Mouse (Mus musculus) spleen, adult 2 months (tissue): ENCODE measurements at regions not wholly inside any gene's neighbourhood (a gene's known extent, or its start where the extent isn't known, plus 50 kb on each side); places are given as distances from the start of the nearest gene placed in this dataset.

ENCODE experiments used
- DNase-seq, 2 experiments: peaks; one replicate each; pipeline versions ENCODE4 v3.0.0 to v3.0.0-alpha.2; 2012 to 2021; ENCODE audit warnings: low spot score in 2 of 2, low read depth in 1 of 2
- H3K27ac ChIP-seq: fragments of 200-500 bp; 2 replicates; pipeline ENCODE4 v1.5.1; 2012; ENCODE audit warnings: low read length, inconsistent platforms; ENCODE audit not compliant: insufficient read depth
- H3K27me3 ChIP-seq: fragments of 200-500 bp; 2 replicates; pipeline ENCODE4 v1.6.1; 2012; ENCODE audit warnings: mild to moderate bottlenecking, moderate library complexity, low read length, inconsistent platforms; ENCODE audit not compliant: control insufficient read depth, insufficient read depth
- H3K36me3 ChIP-seq: fragments of 200-500 bp; 2 replicates; pipeline ENCODE4 v1.6.1; 2012; ENCODE audit warnings: mild to moderate bottlenecking, low read length, inconsistent platforms; ENCODE audit not compliant: control insufficient read depth, insufficient read depth
- H3K4me1 ChIP-seq: fragments of 200-500 bp; 2 replicates; pipeline ENCODE4 v1.6.1; 2011; ENCODE audit warnings: inconsistent platforms; ENCODE audit not compliant: control insufficient read depth, insufficient read depth, insufficient read length
- H3K4me3 ChIP-seq: fragments of 200-500 bp; 2 replicates; pipeline ENCODE4 v1.5.1; 2011; ENCODE audit warnings: mild to moderate bottlenecking, inconsistent platforms; ENCODE audit not compliant: insufficient read depth, insufficient read length; ENCODE audit errors: extremely low read depth
- CTCF ChIP-seq: fragments of 200-500 bp; IDR thresholded peaks from 2 replicates; pipeline ENCODE4 v1.5.1; 2011; ENCODE audit warnings: mild to moderate bottlenecking, inconsistent platforms; ENCODE audit not compliant: insufficient read depth, insufficient read length, insufficient replicate concordance; ENCODE audit errors: extremely low read depth
- POLR2A ChIP-seq: fragments of 200-500 bp; IDR thresholded peaks from 2 replicates; pipeline ENCODE4 v1.6.1; 2011; ENCODE audit warnings: low read depth, low read length, inconsistent platforms
- WGBS: fragments of 180-500 bp; shearing (Covaris S2); methylation state at CpG from one replicate; pipeline ENCODE4 v1.1.7; 2018; 5-methylcytosine and 5-hydroxymethylcytosine counted together

DNA sequence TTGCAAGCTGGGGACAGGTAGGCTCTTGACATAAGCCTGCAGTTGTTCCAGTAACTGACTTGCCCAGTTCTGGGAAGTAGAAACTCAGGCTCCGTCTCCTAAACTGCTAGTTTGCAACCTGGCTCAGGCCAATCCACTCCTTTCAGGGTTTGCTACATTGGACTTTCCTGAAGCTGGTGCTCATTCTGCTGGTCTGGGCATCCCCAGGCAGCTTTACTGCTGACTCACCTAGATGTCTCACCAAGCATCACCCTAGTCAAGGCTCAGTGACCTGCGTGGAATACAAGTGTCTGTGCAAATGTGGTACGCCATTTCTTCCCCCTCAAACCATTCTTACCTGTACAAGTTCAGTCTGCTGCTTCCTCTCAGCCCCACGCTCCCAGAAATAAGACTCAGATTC lies 110.8 kb downstream of the Qrsl1 start:
- no peak overlapping the region for H3K27ac ChIP-seq
- H3K4me1 ChIP-seq, result peaks cover 15% of the 10 kb centered on the region; the same call in 1 of the 2 replicates
- H3K36me3 ChIP-seq, result no peaks in the 10 kb centered on the region
- no peak overlapping the region for H3K4me3 ChIP-seq
- no peak for DNase-seq
- TF ChIP-seq CTCF, result no peak
- no peak for TF ChIP-seq POLR2A
- no peaks in the 10 kb centered on the region for H3K27me3 ChIP-seq
- WGBS, result 85% methylated on average over 4 of the region's 4 CpGs

DNA sequence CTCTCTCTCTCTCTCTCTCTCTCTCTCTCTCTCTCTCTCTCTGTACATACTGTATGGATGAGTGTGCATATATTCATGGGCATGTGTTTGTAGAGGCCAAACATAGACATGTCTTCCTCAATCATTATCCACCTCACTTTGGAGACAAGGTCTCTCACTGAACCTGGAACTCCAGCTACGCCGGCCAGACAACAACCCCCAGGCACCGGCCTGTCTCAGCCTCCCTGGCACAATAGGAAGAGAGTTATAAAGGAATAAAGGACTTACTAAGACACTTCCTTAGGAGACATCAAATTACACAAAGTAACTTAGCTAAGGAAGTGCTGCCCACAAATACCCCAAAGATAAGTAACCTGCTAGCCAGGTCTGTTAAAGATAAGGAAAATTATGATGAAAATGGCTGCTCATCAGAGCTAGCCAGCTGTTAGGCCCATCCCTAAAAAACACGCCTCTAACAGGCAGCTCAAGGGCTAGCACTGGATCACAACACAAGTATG lies 110.0 kb downstream of the Qrsl1 start:
- WGBS, result 88% methylated on average over 4 of the region's 4 CpGs
- H3K4me1 ChIP-seq, result peaks cover 15% of the 10 kb centered on the region; the same call in 1 of the 2 replicates
- no peaks in the 10 kb centered on the region for H3K27me3 ChIP-seq
- no peak for DNase-seq
- no peaks in the 10 kb centered on the region for H3K36me3 ChIP-seq
- TF ChIP-seq CTCF (no peak), POLR2A (no peak)
- 0 out of 2 replicates have a peak overlapping the region, but pooled peaks have one; percentile 15 for H3K27ac ChIP-seq
- no peak overlapping the region for H3K4me3 ChIP-seq

DNA sequence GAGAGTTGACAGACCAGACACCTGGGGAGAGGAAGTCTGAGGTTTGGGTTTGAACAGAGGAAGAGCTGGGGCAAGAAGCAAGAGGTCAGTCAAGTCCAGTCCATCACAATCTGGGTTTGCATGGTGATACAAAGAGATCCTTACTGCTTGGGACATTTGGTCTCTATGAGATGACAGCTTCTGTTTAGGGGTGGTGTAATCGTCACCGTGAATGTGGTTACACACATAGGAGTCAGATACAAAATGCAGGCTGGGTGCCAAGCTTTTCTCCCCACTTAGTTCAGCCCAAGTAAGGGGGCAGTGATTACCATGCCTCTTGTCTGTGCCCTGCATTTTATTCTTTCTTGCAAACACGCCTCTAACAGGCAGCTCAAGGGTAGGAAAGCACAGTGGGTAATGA lies 108.9 kb downstream of the Qrsl1 start:
- TF ChIP-seq POLR2A (no peak), CTCF (no peak)
- no peaks in the 10 kb centered on the region for H3K36me3 ChIP-seq
- WGBS, result 61% methylated on average over 3 of the region's 3 CpGs

DNA sequence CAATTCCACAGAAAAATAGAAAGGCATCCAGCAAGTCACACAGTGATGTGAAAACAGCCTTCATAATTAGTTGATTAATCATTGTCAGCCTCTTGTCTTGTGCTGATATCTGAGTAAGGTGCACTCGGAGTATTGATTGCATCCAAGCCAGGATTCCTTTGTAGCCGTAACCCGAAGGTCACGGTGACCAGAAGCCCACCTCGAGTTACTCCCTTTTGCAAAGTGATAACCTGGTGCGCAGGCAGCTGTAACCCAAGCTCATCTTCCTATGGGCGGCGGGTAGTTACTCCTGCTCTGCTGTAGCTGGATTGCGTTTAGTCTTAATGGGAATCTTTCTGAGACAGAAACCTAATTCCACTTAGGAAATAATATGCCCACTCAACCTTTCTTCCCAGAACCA lies 107.0 kb downstream of the Qrsl1 start:
- TF ChIP-seq CTCF (no peak), POLR2A (no peak)
- Histone ChIP-seq H3K27ac (no peak overlapping the region), H3K4me3 (no peak overlapping the region), H3K27me3 (no peaks in the 10 kb centered on the region), H3K36me3 (no peaks in the 10 kb centered on the region), H3K4me1 (peaks cover 15% of the 10 kb centered on the region; the same call in 1 of the 2 replicates)
- no peak for DNase-seq
- WGBS, result 95% methylated on average over 9 of the region's 9 CpGs

More for the DNA sequence above, 108.9 kb downstream of the Qrsl1 start:
- Histone ChIP-seq H3K27ac (no peak overlapping the region), H3K27me3 (no peaks in the 10 kb centered on the region), H3K4me1 (peaks cover 15% of the 10 kb centered on the region; the same call in 1 of the 2 replicates), H3K4me3 (no peak overlapping the region)
- no peak for DNase-seq

DNA sequence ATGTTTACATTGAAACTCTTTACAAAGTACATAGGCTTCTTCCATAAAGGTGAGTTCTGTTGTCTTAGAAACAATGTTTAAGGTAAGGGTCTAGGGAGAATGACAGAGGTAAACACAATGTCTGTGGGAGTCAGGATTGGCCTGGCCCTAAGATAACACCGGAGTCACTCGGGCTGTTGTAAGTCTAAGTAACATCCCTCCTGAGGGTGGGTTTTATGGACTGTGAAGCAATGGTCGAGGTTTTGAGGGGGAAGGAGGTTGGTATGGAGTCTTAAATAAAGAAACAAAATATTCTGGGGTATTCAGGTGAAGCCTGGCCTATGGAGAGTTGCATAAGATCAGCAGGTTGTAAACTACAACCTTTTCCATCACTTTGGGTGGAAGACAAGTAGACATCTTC lies 101.5 kb downstream of the Qrsl1 start:
- no peak overlapping the region for H3K27ac ChIP-seq
- H3K4me1 ChIP-seq, result no peaks in the 10 kb centered on the region
- no peaks in the 10 kb centered on the region for H3K27me3 ChIP-seq
- DNase-seq, result no peak
- no peaks in the 10 kb centered on the region for H3K36me3 ChIP-seq
- no peak overlapping the region for H3K4me3 ChIP-seq
- TF ChIP-seq CTCF, result no peak
- TF ChIP-seq POLR2A, result no peak
- WGBS, result 85% methylated on average over 3 of the region's 3 CpGs

DNA sequence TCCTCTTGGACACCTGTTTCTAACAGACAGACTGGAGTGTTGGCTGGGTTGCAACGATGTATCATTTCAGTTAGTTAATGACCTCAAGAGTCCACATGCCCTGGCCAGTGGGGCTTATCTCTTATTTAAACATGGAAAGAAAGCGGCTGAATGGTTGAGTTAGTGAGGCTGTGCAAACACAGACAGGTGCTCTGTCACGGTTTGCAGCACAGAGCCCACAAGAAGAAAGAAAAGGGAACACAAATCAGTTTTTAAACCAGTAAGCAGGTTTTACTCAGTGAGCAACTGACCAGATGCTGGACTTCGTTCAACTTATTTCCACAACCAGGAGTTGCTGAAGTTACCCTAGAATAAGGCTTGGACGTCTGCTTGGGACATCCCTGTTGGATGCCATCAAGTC lies 86.3 kb downstream of the Qrsl1 start:
- H3K4me3 ChIP-seq, result no peak overlapping the region
- no peaks in the 10 kb centered on the region for H3K36me3 ChIP-seq
- DNase-seq, result peak in 1 of 2 experiments; percentile 54
- H3K27ac ChIP-seq, result peak overlapping the region; percentile 94
- 31% methylated on average over 5 of the region's 5 CpGs for WGBS
- peaks cover 21% of the 10 kb centered on the region; the same call in 1 of the 2 replicates for H3K4me1 ChIP-seq
- no peaks in the 10 kb centered on the region for H3K27me3 ChIP-seq
- no peak for TF ChIP-seq CTCF
- no peak for TF ChIP-seq POLR2A

DNA sequence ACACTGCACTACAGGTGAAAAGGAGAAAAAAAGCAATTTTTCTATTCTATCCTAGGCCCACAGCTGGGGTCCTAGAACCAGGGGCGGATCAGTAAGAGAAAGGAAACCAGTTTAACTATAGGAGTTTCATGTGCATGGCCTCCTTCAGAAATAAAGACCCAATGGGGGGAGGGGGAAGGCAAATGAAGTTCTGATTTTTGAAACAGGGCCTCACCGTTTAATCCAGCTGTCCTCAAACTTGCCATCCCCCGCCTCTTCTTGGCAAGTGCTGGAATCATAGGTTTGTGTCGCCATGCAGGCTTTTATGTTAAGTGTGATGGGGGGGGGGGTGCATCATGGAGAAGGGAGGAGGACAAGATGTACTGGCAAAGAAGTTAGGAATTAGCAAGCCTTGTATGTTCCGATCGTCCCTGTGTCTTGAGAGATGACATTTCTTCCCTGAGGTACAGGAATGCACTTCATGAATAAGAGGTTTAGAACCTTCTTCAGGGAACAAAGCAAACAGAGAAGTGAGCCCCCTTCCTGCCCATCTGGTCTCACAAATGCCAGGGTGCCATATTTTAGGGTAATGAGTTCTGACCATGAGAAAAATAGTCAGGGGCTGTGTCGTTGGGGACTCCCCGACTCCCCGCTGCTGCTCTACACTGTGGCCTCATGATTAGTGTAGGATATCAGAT lies 83.9 kb downstream of the Qrsl1 start:
- Histone ChIP-seq H3K4me1 (peaks cover 21% of the 10 kb centered on the region; the same call in 1 of the 2 replicates), H3K27ac (peak overlapping the region; percentile 94), H3K27me3 (no peaks in the 10 kb centered on the region), H3K4me3 (no peak overlapping the region), H3K36me3 (no peaks in the 10 kb centered on the region)
- WGBS, result 55% methylated on average over 9 of the region's 9 CpGs
- TF ChIP-seq CTCF (no peak), POLR2A (no peak)
- no peak for DNase-seq
